Mouse (Mus musculus) embryo, embryonic 10.5 days (tissue): ENCODE results near the gene Setd5.

Experiments
- DNase-seq: peaks from one replicate; pipeline ENCODE4 v3.0.0-alpha.2; 2015; ENCODE audit warnings: low spot score

The Setd5 gene

DNA sequence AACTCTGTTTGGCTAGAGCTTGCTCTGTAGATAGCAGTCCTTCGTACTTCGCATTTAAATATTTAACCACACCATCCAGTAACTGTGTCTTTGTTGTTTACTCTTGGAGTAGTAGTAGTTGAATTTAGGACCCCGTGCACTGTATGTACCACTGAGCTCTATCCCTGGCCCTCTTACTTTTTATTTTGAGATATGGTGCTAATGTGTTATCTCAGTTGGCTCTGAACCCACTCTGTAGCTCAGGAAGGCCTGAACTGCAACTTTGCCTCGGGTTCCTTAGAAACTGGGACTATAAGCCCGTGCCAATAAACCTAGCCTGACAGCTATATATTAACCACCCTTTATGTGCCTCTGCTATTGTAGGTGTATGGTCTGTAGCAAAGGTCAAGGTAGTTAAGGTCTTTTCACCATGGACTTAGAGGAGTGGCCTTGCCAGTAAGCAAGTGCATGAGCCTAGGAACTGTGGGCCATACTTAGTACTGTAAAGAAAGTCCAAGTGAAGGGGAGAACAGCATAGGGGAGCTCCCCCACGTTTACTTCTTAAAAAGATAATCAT lies 22.5 kb upstream of the Setd5 start:
- no peak for DNase-seq

DNA sequence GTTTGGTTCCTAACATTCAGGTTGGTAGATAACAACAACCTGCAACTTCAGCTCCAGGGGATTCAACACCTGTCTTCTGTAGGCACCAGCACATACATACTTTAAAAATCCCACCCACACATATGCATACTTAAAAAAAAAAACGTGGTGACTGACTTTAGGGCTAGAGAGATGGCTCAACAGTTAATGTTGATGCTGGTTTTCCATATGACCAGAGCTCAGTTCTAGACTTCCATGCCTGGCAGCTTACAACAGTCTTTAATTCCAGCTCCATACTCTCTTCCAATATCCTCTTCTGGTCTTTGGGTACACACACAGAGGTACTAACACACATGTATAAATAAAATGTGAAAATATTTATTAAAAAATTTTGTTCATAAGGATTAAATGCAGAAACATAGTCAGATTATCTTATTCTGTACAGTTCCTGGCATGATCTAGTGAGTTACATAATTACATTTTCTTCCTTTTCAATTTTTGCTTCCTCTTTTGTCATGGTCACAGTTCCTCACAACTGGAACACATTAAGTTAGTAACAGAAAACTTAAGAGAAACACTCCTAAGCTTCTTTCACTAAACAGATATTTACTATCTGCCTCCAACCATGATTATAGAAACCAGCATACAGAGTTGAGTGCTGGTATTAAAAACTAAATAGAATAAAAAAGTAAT lies 16.1 kb upstream of the Setd5 start:
- no peak for DNase-seq

DNA sequence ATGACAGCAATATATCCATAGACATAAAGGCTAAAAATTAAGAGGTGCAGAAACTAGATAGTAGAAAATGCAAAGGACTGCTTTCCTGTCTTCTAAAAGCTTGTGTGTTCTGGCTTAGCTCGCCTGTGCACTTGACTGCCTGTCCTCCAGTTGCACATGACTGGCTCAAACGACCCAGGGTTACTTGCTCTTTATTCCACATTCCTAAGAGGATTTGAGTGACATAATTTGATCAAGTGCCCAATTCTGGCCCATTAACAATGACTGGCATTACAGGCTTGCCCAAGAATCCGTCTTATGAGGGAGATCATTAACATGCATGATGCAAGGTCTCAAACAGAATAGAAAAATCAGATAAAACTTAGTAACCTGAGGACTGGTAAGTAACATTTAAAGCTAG lies 14.9 kb upstream of the Setd5 start:
- DNase-seq: no peak

DNA sequence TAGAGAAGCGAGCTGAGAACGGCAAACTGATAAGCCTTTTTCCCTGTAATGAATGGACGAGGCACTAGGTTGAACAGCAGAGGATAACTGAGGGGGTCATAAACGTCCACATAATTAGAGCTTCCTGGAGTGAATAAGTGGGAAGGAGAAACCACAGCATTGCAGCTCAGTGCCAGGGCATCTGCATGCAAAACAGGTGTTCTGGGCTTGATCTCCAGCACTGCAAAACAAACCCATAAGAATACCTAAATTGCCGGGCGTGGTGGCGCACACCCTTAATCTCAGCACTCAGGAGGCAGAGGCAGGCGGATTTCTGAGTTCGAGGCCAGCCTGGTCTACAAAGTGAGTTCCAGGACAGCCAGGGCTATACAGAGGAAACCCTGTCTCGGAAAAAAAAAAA lies 13.8 kb upstream of the Setd5 start:
- no peak for DNase-seq

DNA sequence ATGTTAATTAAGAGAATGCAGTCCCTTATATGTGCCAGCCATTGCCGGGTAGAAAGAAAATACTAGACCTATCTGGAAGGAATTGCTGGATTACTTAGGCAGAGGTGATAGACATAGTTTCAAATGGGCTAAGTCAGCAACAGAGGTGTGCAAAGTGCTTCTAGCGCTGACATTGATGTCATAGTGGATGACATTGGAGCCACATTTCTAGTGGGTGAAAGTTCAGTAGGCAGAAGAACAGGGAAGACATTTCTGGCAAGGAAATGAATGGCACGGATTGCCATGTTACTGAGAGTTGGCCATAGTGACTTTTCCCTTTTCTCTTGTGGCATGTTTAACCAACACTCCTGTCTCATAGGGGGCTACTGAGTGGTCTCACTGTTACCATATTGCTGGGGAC lies 12.0 kb upstream of the Setd5 start:
- DNase-seq: no peak

DNA sequence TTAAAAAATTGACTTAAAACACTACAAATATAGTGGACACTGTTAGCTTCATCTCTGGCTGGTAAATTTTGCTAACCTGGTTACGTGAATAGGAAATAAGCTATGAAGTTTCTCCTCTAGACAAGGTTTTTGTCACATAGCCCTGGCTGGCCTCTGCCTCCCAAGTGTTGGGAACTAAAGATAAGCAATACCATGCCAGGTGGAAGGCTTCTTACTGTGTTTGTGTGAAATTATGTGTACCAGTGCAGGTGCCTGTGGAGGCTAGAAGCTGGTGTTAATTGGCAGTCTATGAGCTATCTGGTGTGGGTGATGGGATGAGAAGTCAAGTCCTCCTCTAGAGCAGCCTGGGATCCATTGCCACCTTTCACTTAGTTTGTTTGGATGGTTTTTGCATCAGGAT lies 8.0 kb upstream of the Setd5 start:
- no peak for DNase-seq

DNA sequence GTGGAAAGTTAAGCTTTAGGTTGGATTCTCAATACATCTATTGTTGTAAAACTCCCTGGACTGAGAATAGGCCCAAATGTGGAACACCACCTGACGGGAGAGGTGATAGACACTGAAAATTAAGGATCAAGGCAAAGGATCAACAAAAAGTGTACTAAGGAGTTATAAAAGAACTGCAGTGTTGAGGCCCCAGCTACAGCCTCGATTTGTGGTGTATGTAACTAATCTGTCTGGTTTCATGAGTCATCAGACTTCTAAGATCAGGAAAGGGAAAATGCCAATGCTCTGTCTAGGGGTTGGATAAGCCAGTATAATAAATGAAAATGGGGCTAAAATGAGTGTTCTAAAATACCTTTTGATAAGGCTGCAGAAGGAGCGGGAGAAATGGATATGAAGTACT lies 1.9 kb upstream of the Setd5 start:
- DNase-seq: peak; percentile 4

DNA sequence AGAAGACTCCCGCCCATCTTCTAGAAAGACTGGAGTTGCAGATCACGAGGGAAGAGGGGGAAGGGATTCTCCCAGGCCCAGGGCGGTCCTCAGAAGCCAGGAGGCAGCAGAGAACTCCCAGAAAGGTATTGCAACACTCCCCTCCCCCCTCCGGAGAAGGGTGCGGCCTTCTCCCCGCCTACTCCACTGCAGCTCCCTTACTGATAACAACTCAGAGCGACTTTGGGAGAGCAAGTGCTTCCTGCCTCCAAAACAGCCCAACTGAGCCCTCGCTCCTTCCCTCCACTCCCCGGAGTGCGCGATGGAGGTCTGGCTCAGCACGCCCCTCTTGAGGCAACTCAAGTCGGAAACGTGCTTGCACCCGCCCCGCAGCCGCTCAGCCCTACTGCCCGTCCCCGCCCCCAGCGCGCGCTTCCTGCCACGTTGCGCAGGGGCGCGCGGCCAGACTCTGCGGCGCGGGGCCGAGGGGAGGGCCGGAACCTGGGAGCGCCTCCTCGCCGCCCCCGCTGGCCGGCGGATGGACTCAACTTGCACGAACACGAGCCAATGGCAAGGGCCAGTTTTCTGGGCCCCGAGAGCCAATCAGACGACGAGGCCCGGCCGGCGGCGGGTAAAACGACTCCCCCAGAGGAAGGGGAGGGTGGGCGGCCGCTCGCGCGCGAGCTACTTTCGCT lies 1.0 kb upstream of the Setd5 start:
- DNase-seq: peak; percentile 97

DNA sequence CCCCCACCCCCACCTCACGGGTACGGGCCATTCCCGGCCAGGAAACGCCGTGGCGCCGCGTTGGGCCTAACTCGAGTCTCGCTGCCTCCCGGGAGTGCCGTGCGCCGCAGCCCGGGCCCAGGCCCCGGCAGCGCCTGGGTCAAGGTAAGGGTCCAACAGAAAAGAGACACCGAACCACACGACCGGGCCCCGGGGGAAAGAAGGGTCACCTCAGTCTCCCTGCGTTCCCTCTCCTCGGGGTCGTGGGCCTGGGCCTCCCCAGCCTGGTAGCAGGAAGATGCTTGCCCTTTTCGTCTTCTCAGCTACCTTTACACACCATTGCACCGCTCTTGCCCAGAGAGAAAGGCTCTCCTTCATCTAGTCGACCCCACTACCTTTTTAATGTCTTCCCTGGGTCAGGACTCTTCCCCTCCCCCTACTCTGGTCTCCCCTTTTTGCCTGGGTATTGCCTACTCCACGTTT lies 435 bp downstream of the Setd5 start:
- DNase-seq: peak; percentile 54

DNA sequence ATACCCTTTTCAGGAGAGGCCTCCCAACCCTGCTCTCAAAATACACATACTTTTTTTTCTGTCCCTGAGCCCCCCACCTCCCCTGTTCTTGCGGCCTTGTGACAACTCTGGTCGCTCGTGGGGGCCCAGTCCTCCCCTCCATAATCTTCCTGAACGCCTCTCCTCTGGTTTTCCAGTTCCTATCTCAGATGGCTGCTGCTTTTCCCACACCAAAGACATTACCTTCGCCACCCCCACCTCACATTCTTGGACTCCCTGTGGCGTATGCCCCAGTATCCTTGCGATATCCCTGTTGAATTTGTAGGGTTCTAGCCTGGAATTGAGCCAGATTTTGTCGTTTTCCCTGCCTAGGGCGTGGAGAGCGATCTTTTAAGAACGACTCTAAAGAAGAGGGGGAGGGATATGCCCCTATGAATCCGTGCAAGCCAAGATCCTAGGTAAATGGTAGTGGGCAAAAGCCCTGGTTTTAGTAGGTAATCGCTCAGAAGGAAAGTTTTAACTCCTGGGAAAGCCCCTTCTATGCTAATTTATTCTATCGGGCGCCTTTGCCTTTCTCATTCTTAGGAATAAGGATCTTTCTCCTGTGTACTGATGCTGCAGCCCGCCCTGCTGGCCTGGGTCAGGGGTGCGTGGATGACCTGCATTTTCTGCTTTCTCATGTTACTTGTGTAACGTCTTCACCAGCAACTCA lies 1.0 kb downstream of the Setd5 start:
- peak; percentile 64 for DNase-seq

DNA sequence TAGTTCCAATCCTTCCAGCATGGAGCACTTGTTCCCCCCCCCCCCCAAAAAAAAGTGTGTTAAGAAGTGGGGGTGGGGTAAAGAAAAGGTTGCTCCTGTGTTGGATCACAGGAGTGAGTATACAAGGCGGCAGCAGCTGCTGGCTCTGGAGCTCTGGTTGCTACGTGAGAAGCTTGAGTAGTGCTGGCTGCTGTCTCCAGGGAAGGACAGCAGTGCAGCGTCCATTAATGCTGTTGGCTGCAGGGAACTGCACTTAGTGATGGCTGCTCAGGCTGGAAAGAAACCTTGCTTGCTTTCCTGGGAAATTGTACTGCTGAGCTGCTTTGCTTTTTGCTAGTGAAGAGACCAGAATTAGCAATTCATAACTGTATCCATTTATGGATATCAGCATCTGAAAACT lies 2.3 kb downstream of the Setd5 start:
- DNase-seq: peak; percentile 78

DNA sequence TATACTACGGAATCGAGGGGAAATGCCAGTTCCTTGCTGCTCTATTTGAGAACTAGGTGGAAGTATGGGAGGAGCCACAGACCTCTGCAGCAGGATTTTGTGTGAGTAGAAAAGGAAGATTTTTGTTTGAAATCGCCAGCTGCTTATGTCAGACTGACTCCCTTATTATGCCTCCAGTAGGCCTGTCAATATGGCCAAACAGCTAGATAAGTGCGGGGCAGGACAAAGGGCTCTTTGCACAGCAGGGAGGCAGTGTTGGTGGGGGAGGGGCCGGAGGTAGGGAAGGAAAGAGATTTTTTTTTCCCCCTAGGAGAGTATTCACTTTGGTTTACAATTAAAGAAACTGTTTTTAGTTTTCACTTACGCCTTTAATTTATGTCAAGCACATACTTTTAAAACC lies 5.1 kb downstream of the Setd5 start:
- DNase-seq: peak; percentile 67

DNA sequence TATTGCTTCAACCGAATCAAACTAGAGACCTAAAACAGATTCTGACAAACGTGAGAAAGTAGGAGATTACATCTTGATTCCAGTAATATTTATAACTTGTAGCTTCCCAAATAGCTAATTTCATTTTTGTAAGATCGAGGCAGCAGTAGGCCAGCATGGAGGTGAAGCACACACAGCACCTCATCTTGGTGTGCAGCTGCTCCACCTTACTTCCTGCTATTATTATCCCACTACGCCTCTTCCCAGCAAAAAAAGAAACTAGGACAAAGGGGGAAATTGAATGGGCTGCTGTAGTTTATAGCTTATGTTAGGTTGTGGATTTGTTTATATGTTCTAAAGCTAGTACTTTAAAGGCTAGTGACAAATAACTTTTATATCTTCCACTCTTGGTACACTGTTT lies 7.4 kb downstream of the Setd5 start:
- no peak for DNase-seq

DNA sequence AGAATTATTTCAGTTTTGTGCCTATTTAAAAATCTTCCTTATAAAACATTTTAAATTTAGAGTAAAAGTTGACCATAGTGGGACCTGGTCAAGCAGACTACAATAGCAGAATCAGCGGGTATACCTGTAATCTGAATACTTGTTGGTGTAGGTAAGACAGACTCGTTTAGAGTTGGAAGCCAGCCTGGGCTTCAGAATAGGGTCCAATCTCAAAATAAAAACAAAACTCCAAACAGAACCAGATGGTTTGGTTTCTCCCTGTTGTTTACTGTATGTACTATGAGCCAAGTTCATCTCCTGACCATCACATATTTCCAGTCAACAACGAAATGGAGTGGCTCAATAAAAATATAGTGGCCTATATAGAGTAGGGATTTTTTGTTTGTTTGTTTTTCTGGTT lies 16.0 kb downstream of the Setd5 start:
- DNase-seq: no peak

DNA sequence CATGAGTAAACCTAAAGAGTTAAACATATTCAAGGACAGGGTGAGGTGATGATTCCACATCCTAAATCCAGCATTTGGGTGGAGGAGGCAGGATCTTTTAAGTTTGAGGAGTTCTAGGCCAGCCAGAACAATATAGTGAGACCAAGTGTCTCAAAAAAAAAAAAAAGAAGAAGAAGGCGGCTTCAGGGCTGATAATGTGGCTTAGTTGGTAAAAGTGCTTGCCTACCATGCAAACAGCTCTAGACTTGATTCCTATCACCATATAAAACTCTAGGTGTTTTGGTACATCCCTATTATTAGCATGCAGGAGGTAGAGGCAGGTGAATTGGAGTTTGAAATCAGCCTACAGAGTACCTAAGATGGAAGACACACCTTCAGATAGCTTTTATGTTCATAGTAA lies 18.4 kb downstream of the Setd5 start:
- no peak for DNase-seq

DNA sequence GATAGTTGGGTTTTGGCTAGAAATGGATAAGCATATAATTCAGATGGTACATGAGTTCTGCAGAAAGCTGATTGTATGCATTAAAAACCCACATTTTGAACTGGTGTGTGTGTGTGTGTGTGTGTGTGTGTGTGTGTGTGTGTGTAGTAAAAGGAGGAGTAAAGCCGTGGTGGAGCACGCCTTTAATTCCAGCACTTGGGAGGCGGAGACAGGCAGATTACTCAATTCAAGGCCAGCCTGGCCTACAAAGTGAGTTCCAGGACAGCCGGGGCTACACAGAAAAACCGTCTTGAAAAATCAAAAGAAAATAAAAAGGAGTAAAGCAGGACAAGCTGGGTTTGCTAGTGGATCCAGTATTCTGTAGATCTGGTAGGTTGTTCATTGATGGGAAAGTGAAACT lies 20.5 kb downstream of the Setd5 start:
- DNase-seq: no peak

DNA sequence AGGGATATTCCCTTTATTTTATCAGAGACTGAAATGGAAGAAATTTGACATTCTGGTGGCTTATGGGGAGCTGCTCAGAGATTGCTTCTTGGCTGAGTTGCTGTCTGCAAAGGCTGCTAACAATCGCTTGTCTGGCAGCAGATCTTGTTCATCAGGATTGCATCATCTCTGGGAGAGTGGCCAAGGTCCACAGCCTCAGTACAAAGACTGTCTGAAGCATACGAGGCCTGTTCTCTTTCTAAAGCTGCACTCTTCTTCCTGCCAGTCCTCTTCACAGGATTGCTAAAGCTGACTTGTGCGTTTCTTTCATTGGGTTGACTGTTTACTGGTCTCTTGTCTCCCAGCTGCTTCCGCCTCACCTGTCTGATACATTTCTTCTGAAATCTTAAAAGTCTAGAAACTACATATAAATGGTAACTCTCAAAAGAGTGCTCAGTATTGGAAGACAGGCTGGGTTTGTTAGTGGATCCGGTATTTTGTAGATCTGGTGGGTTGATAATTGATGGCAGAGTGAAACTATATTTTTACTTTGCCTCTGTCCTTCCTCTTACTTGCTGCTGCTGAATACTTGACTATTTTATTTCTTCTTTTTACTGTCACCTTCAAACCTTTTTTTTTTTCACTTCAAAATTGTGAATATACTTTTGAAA lies 22.6 kb downstream of the Setd5 start:
- DNase-seq: no peak

DNA sequence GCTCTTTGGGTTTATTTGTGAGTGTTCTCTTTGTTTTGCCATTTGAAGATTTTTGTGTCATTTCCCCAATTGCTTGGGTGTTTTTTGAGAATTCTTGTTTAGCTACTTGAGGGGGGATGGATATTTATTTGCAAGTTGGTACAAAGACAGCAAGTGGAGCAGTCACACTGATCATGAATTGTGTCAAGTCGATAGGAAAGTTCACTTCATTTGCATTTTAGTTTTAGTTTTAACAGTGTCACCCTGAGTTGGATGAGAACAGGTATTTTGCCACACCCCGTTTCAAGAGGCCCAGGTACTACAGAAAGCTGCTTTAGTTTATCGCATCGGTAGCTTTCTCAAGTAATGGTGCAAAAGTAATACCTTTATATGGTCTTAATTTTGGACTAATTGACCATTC lies 25.4 kb downstream of the Setd5 start:
- no peak for DNase-seq

DNA sequence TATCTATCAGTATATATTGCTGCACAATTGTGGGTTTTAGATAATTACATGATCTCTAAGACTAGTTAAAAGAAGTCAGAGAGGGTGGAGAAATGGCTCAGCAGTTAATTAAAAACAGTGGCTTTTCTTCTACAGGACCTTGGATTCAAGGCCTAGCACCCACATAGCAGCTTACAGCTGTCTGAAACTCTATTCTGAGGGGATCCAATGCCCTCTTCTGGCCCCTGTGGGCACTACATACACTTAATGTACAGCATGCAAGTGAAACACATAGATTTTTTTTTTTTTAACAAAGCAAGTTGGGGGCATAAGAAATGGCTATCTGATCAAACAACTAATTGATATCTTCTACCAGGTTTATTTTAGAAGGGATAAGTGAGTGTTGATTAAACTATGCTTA lies 26.6 kb downstream of the Setd5 start:
- DNase-seq: peak; percentile 77

DNA sequence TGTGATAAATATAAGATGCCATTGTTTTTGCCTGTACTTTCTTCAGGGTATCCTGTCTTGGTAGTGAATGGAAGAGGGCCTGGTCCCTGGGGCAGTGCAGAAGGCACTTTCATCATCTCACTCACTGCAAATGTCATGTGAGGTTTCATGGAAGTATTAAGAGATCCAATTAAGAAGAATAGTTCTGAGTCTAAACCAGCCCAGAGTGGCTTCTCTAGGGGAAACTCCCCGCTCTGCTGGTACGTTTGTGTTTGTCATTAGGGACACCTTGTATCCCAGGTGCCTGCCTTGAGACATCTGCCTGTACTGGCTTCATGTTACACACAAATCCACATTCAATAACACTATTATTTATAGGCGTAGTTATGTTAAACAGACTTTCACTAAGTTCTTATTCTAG lies 32.2 kb downstream of the Setd5 start:
- no peak for DNase-seq

DNA sequence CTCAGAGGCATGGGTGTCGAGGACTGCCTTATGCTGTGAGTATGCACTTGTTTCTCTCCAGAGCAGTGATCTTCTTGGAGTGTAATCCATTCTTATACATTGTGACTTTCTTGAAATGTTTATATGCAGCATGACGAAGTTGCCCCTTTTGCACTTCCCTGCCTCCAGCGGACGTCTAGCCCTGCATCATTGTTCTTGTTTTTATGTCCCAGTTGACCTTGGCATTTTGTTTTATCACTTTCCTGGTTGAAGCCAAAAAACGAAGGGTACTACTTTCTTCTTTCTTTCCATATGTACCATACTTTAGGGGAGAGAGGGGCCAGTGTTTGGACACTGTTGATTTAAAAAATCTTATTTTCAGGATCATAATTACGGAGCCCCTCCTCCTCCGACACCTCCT lies 32.8 kb downstream of the Setd5 start:
- DNase-seq: no peak

DNA sequence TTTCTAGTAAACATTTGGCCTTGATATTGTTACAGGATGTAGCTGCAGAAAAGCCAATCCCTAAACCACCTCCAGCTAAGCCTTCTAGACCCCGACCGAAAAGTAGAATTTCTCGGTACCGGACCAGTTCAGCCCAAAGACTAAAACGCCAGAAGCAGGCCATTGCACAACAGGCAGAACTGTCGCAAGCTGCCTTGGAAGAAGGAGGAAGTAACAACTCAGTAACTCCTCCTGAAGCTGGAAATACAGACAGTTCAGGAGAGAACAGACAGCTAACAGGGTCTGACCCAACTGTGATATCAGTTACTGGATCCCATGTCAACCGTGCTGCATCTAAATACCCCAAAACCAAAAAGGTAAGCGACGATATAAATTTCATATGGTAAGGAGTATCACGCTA lies 43.6 kb downstream of the Setd5 start:
- no peak for DNase-seq

DNA sequence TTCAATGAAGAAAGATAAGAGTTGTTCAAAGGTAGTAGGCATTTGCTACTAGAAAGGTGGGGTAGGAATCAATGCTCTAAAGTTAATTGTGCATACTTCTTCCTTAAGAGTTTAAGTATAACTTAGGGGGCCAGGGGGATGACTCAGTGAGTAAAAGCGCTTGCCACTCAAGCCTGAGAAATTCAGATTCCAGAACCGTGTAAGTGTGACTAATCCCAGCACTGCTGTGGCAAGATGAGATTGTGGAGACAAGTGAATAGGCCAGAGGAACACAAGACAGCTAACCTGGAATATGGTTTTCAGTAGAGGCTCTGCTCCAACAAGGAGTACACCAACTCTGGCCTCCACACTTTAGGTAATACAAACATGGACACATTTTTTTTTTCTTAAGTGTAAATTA lies 56.2 kb downstream of the Setd5 start:
- DNase-seq: no peak
